Mouse (Mus musculus) myocyte (in vitro differentiated cells): Measurements from ENCODE around the gene Cfap69. TPM values are rescaled to one million over a fixed set of nuclear protein-coding genes. Genes with fewer than 3 reads are reported as not detected.

Source experiments
- H3K27me3 ChIP-seq: one replicate; pipeline ENCODE4 v1.6.1; 2011; ENCODE audit not compliant: control insufficient read depth, insufficient read depth, insufficient read length
- H3K36me3 ChIP-seq: one replicate; pipeline ENCODE4 v1.6.1; 2011; ENCODE audit not compliant: control insufficient read depth, insufficient read depth
- H3K4me2 ChIP-seq: one replicate; pipeline ENCODE4 v1.6.1; 2011; ENCODE audit warnings: low read depth, control low read depth
- H3K4me3 ChIP-seq: one replicate; pipeline ENCODE4 v1.5.1; 2011; ENCODE audit warnings: mild to moderate bottlenecking, control low read depth, moderate library complexity
- H3K79me2 ChIP-seq: one replicate; pipeline ENCODE4 v1.6.1; 2011; ENCODE audit not compliant: control insufficient read depth, insufficient read depth
- H3ac ChIP-seq: one replicate; pipeline ENCODE4 v1.6.1; 2011; ENCODE audit not compliant: control insufficient read depth, insufficient read length
- CEBPB ChIP-seq: IDR thresholded peaks from 2 replicates; pipeline ENCODE4 v1.6.1; 2011; ENCODE audit warnings: mild to moderate bottlenecking, moderate library complexity; ENCODE audit not compliant: poor library complexity, insufficient read depth, severe bottlenecking
- E2F4 ChIP-seq: IDR thresholded peaks from one replicate; pipeline ENCODE4 v1.6.1; 2011; ENCODE audit warnings: mild to moderate bottlenecking, control low read depth, moderate library complexity; ENCODE audit not compliant: insufficient read depth
- MAX ChIP-seq: IDR thresholded peaks from one replicate; pipeline ENCODE4 v1.6.1; 2011; ENCODE audit warnings: low read depth, mild to moderate bottlenecking, control low read depth
- MYOD1 ChIP-seq, 3 experiments: IDR thresholded peaks; one replicate each; pipeline ENCODE4 v1.6.1; 2011; ENCODE audit warnings: control low read depth in 2 of 3, low read depth in 2 of 3, mild to moderate bottlenecking in 2 of 3, moderate library complexity in 1 of 3; ENCODE audit not compliant: insufficient read length in 2 of 3, control insufficient read depth in 1 of 3
- MYOG ChIP-seq, 3 experiments: IDR thresholded peaks; one replicate each; pipeline ENCODE4 v1.6.1; 2011; ENCODE audit warnings: control low read depth in 2 of 3, low read depth in 2 of 3, mild to moderate bottlenecking in 2 of 3; ENCODE audit not compliant: insufficient read length in 2 of 3, control insufficient read depth in 1 of 3, insufficient read depth in 1 of 3
- POLR2A ChIP-seq: IDR thresholded peaks from one replicate; pipeline ENCODE4 v1.6.1; 2011; ENCODE audit warnings: low read depth, mild to moderate bottlenecking, control low read depth, moderate library complexity; ENCODE audit not compliant: insufficient read length
- POLR2AphosphoS2 ChIP-seq: IDR thresholded peaks from one replicate; pipeline ENCODE4 v1.6.1; 2011; ENCODE audit warnings: low read depth, control low read depth; ENCODE audit not compliant: insufficient read length
- REST ChIP-seq: IDR thresholded peaks from one replicate; pipeline ENCODE4 v1.6.1; 2011; ENCODE audit warnings: mild to moderate bottlenecking, control low read depth, moderate library complexity; ENCODE audit not compliant: insufficient read depth, insufficient read length
- SRF ChIP-seq: IDR thresholded peaks from one replicate; pipeline ENCODE4 v1.6.1; 2011; ENCODE audit warnings: low read depth; ENCODE audit not compliant: control insufficient read depth, insufficient read length
- TCF12 ChIP-seq: IDR thresholded peaks from one replicate; pipeline ENCODE4 v1.6.1; 2011; ENCODE audit warnings: mild to moderate bottlenecking, control low read depth; ENCODE audit not compliant: poor library complexity, insufficient read depth, severe bottlenecking
- TCF3 ChIP-seq: IDR thresholded peaks from one replicate; pipeline ENCODE4 v1.6.1; 2011; ENCODE audit warnings: low read depth, control low read depth; ENCODE audit not compliant: insufficient read length
- USF1 ChIP-seq: IDR thresholded peaks from one replicate; pipeline ENCODE4 v1.6.1; 2011; ENCODE audit warnings: low read depth, mild to moderate bottlenecking, control low read depth, moderate library complexity
- polyA plus RNA-seq: library from polyadenylated mRNA; unstranded; fragments of >200 nt; fragmentation: generic; extraction: Trizol; gene quantifications from one replicate; pipeline ENCODE4 v1.2.1, GENCODE M21; 2012; ENCODE audit warnings: missing spikeins

Cfap69 gene
- polyA plus RNA-seq, 1 experiment, result 2.3 TPM

GRCm38 (mm10) chr5:5618329-5618728 is 45.7 kb downstream of the Cfap69 start:
- Histone ChIP-seq H3K79me2 (no peaks in the 10 kb centered on the region), H3ac (no peak overlapping the region), H3K36me3 (no peaks in the 10 kb centered on the region), H3K4me2 (peak overlapping the region; percentile 56), H3K4me3 (no peak overlapping the region), H3K27me3 (no peaks in the 10 kb centered on the region)
- TF ChIP-seq MAX (peak; percentile 49), POLR2A (peak; percentile 56), USF1 (peak; percentile 14), SRF (no peak), MYOD1 (IDR thresholded peaks at IDR 0.05; ENCODE audit: control insufficient read depth in 1 of 3, insufficient read length in 2 of 3, low read depth in 2 of 3) (peak; percentile 91 to 99 (median 98)), POLR2AphosphoS2 (peak; percentile 64), E2F4 (no peak), TCF12 (peak; percentile 77), CEBPB (peak; percentile 98), REST (no peak), TCF3 (peak; percentile 63), MYOG (IDR thresholded peaks at IDR 0.05; ENCODE audit: control insufficient read depth in 1 of 3, insufficient read depth in 1 of 3, insufficient read length in 2 of 3, low read depth in 2 of 3) (peak; percentile 11 to 65 (median 26))

GRCm38 (mm10) chr5:5610540-5610939 is 53.5 kb downstream of the Cfap69 start:
- H3K79me2 ChIP-seq, result no peaks in the 10 kb centered on the region
- TF ChIP-seq POLR2A, result no peak
- no peaks in the 10 kb centered on the region for H3K36me3 ChIP-seq

GRCm38 (mm10) chr5:5587686-5588085 is 76.4 kb downstream of the Cfap69 start:
- Histone ChIP-seq H3K4me2 (no peak overlapping the region), H3K36me3 (no peaks in the 10 kb centered on the region), H3ac (no peak overlapping the region), H3K4me3 (no peak overlapping the region), H3K27me3 (no peaks in the 10 kb centered on the region), H3K79me2 (no peaks in the 10 kb centered on the region)
- TF ChIP-seq TCF3 (no peak), E2F4 (no peak), POLR2A (no peak), MYOD1 (IDR thresholded peaks at IDR 0.05; ENCODE audit: control insufficient read depth in 1 of 3, insufficient read length in 2 of 3, low read depth in 2 of 3) (no peak), USF1 (no peak), CEBPB (no peak), REST (no peak), TCF12 (no peak)

More at GRCm38 (mm10) chr5:5610540-5610939, 53.5 kb downstream of the Cfap69 start:
- no peak overlapping the region for H3K4me2 ChIP-seq
- H3ac ChIP-seq, result no peak overlapping the region
- H3K4me3 ChIP-seq, result no peak overlapping the region
- no peaks in the 10 kb centered on the region for H3K27me3 ChIP-seq

- H3K36me3 ChIP-seq, result no peaks in the 10 kb centered on the region
- no peak within 1 kb of the TSS for H3ac ChIP-seq
- TF ChIP-seq MYOG (IDR thresholded peaks at IDR 0.05; ENCODE audit: control insufficient read depth in 1 of 3, insufficient read depth in 1 of 3, insufficient read length in 2 of 3, low read depth in 2 of 3), result no peak
- no peak for TF ChIP-seq POLR2AphosphoS2
- TF ChIP-seq MAX, result no peak
- TF ChIP-seq POLR2A, result no peak
- no peak for TF ChIP-seq E2F4
- peak within 1 kb of the TSS; percentile 80 for H3K4me2 ChIP-seq
- H3K79me2 ChIP-seq, result no peaks in the 10 kb centered on the region
- no peaks in the 10 kb centered on the region for H3K27me3 ChIP-seq
- H3K4me3 ChIP-seq, result peak within 1 kb of the TSS; percentile 38
Observed at GRCm38 (mm10) chr5:5573749-5574317, 90.2 kb downstream of the Cfap69 start, which contains the start of gene Gm8773. Gene Gm8773 (plus strand): TSS chr5:5573799.

GRCm38 (mm10) chr5:5562435-5562834 is 101.6 kb downstream of the Cfap69 start:
- H3K36me3 ChIP-seq, result no peaks in the 10 kb centered on the region
- no peaks in the 10 kb centered on the region for H3K27me3 ChIP-seq
- peaks cover 12% of the 10 kb centered on the region for H3K79me2 ChIP-seq
- H3K4me3 ChIP-seq, result no peak overlapping the region
- no peak for TF ChIP-seq POLR2AphosphoS2
- TF ChIP-seq POLR2A, result no peak
- TF ChIP-seq TCF3, result no peak
- no peak for TF ChIP-seq REST
- H3K4me2 ChIP-seq, result no peak overlapping the region
- no peak overlapping the region for H3ac ChIP-seq
